Mouse (Mus musculus): ENCODE measurements around the gene Acap2.

GRCm38 (mm10) chr16:31179384-31179783 is 21.7 kb downstream of the Acap2 start:
- TF ChIP-seq POLR2A (IDR thresholded peaks at IDR 0.05; ENCODE audit: control insufficient read depth in 1 of 2, insufficient read depth in 1 of 2, low read depth in 1 of 2, low read length in 2 of 2, poor library complexity in 1 of 2) (no peak), TBP (IDR thresholded peaks at IDR 0.05; ENCODE audit: low read depth, low read length) (no peak), CTCF (IDR thresholded peaks at IDR 0.05 in 2 of 3, conservative IDR thresholded peaks at IDR 0.05 in 1 of 3; ENCODE audit: control insufficient read depth in 1 of 3, insufficient read depth in 1 of 3, low read depth in 2 of 3, low read length in 3 of 3, poor library complexity in 1 of 3, severe bottlenecking in 1 of 3) (no peak), EP300 (IDR thresholded peaks at IDR 0.05; ENCODE audit: low read depth in 1 of 2, low read length in 2 of 2) (no peak), MAFK (IDR thresholded peaks at IDR 0.05; ENCODE audit: borderline replicate concordance, low read depth, low read length) (no peak), HCFC1 (IDR thresholded peaks at IDR 0.05; ENCODE audit: low read depth, low read length) (no peak), CHD1 (IDR thresholded peaks at IDR 0.05; ENCODE audit: low read depth, low read length) (no peak)
